Mouse (Mus musculus): ENCODE results near the gene Zfp169.

- TF ChIP-seq CTCF (IDR thresholded peaks at IDR 0.05; ENCODE audit: borderline replicate concordance, insufficient read depth, low read depth, low read length) (no peak), POLR2A (IDR thresholded peaks at IDR 0.05; ENCODE audit: borderline replicate concordance, insufficient read depth, low read length) (no peak)
Observed at GRCm38 (mm10) chr13:48529028-48529427, 15.8 kb upstream of the Zfp169 start.
